Mouse (Mus musculus): ENCODE results near the gene Nrxn3. TPM values are rescaled to one million over a fixed set of nuclear protein-coding genes. Genes with fewer than 3 reads are reported as not detected.

Nrxn3 gene
- total RNA-seq, 1 experiment from 2014 or later: 0.18 TPM

DNA sequence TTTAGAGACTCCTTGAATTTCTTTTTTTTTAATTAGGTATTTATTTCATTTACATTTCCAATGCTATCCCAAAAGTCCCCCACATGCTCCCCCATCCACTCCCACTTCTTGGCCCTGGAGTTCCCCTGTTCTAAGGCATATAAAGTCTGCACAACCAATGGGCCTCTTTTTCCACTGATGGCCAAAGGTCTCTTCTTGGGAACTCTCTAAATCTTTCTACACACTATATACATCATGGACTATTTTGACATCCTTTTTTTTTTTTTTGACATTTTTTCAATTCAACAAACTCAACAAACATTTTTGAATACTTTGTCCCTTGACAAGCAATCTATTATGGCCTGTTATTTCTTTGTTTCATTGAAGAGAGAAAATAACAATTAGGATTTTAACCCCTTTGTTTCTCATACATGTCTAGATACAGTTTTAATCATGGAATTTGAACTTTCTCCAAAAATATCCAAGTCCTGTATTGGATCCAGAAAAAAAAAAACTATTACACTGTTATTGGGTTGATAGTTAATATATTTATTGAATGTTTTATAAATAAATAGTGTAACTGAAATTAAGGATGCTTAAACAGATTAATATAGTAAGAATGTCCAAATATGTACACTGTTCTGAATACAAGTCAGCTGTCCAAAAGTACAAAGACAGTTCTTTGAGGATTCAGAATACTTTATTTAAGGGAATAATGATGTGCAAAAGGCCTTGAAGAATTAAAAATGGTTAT is 1615.0 kb downstream of the Nrxn3 start:
- DNase-seq: no peak

DNA sequence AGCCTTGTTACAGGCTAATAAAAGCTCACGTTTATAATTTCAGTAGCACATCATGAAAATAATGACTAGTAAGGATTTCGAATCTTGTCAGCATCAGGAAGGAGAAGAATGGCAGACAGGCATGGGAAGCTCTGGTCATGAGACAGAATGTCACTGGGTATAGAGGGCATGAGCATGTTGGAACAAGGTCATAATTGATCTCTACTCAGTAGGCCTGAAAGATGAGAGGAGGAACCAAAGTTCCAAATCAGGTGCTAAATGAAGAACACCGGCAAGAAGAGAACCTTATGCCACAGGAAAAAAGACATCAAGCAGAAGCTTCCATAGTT is 1615.5 kb downstream of the Nrxn3 start:
- no peak for DNase-seq

Small RNA genes within 50 kb of the gene (microRNA-seq; reads per million reads assigned to microRNA genes)
- 0 reads per million in 2 experiments for gene Gm23989
- gene Gm27313: 0 reads per million in 2 experiments
